Mouse (Mus musculus) lung, postnatal 0 days (tissue): ENCODE data around the gene Khdc1a.

Experiments
- CTCF ChIP-seq: IDR thresholded peaks from 2 replicates; pipeline ENCODE4 v1.5.1; 2016; ENCODE audit warnings: antibody characterized with exemption, mild to moderate bottlenecking
- EP300 ChIP-seq: IDR thresholded peaks from 2 replicates; pipeline ENCODE4 v1.6.1; 2016; ENCODE audit warnings: antibody characterized with exemption, mild to moderate bottlenecking, control low read depth

GRCm38 (mm10) chr1:21333222-21333973, 16.0 kb upstream of the Khdc1a start:
- TF ChIP-seq CTCF (no peak), EP300 (peak; percentile 74)
